Mouse (Mus musculus) gastrocnemius, postnatal 14 days (tissue): ENCODE data around the gene Cilp. TPM values are rescaled to one million over a fixed set of nuclear protein-coding genes. Genes with fewer than 3 reads are reported as not detected.
A peak's percentile ranks its signal among the peaks of the same experiment; 100 is the strongest.
"Not testable (repeated sequence)": the region's sequence is repeated elsewhere in the genome, so short reads cannot be mapped to it uniquely, and the experiment has no call there.

Source experiments
- DNase-seq: peaks from one replicate; pipeline ENCODE4 v3.0.0; 2021; ENCODE audit warnings: mixed read lengths
- intact Hi-C: fragments of 180-260 bp; cut with DNase I; formaldehyde crosslinking; loops from one replicate; pipeline ENCODE4 v1.15.1; 2025; ENCODE audit warnings: low total_unique reads
- total RNA-seq, 2 experiments: library from RNA; stranded (reverse); gene quantifications; 2 replicates each; pipeline ENCODE4 v1.2.3; 2021

Gene Cilp
- total RNA-seq, 2 experiments from 2014 or later, result 63.1 to 122 TPM

- intact Hi-C loops, result no loop called here
- no peak for DNase-seq
Observed at GRCm38 (mm10) chr9:65244036-65244806, 20.8 kb upstream of the Cilp start.

GRCm38 (mm10) chr9:65247502-65248376 is 17.2 kb upstream of the Cilp start:
- peak; percentile 56 for DNase-seq
- intact Hi-C loops, result no loop called here

- intact Hi-C loops, result no loop called here
- DNase-seq, result no peak
Observed at GRCm38 (mm10) chr9:65248377-65248690, 16.6 kb upstream of the Cilp start.

GRCm38 (mm10) chr9:65252026-65252425 is 13.0 kb upstream of the Cilp start:
- DNase-seq, result peak; percentile 64

GRCm38 (mm10) chr9:65255906-65256600 is 8.9 kb upstream of the Cilp start:
- intact Hi-C loops, result no loop called here
- DNase-seq, result no peak

More at GRCm38 (mm10) chr9:65252026-65252425, 13.0 kb upstream of the Cilp start:
- intact Hi-C loops, result no loop called here

- DNase-seq, result no peak
- intact Hi-C loops, result no loop called here
Observed at GRCm38 (mm10) chr9:65257218-65257910, 7.6 kb upstream of the Cilp start.

- intact Hi-C loops, result no loop called here
- no peak for DNase-seq
Observed at GRCm38 (mm10) chr9:65259366-65259765, 5.6 kb upstream of the Cilp start.

GRCm38 (mm10) chr9:65261591-65262230 is 3.3 kb upstream of the Cilp start:
- DNase-seq, result peak; percentile 77
- intact Hi-C loops, result no loop called here

GRCm38 (mm10) chr9:65262641-65263120 is 2.3 kb upstream of the Cilp start:
- intact Hi-C loops, result no loop called here
- no peak for DNase-seq

GRCm38 (mm10) chr9:65267742-65268515 is 2.9 kb downstream of the Cilp start:
- no peak for DNase-seq
- intact Hi-C loops, result no loop called here

GRCm38 (mm10) chr9:65273048-65273809 is 8.2 kb downstream of the Cilp start:
- intact Hi-C loops, result no loop called here

GRCm38 (mm10) chr9:65273873-65274272 is 8.9 kb downstream of the Cilp start:
- no peak for DNase-seq
- intact Hi-C loops, result no loop called here

More at GRCm38 (mm10) chr9:65273048-65273809, 8.2 kb downstream of the Cilp start:
- no peak for DNase-seq

GRCm38 (mm10) chr9:65274851-65275250 is 9.9 kb downstream of the Cilp start:
- DNase-seq, intact Hi-C loops: not testable (repeated sequence)

- intact Hi-C loops, result no loop called here
- DNase-seq, result no peak
Observed at GRCm38 (mm10) chr9:65275810-65276530, 11.0 kb downstream of the Cilp start.

- peak; percentile 46 for DNase-seq
- intact Hi-C loops, result loop anchor here (2.0 to 10.0 kb wide), 2 partner anchors 53 to 147 kb away; no protein-coding TSS in a partner anchor
Observed at GRCm38 (mm10) chr9:65281536-65282151, 16.7 kb downstream of the Cilp start.

GRCm38 (mm10) chr9:65283301-65283700 is 18.3 kb downstream of the Cilp start:
- no peak for DNase-seq
- intact Hi-C loops, result loop anchor here (2.0 to 10.0 kb wide), 2 partner anchors 54 to 148 kb away; no protein-coding TSS in a partner anchor
